Mouse (Mus musculus): Measurements from ENCODE around the gene Pitpnm1. TPM values are rescaled to one million over a fixed set of nuclear protein-coding genes. Genes with fewer than 3 reads are reported as not detected.

Pitpnm1 gene
- total and polyA plus RNA-seq, 3 experiments, result 25.3 to 51.2 TPM; not detected in 1

- Histone ChIP-seq H3K27me3 (ENCODE audit: control insufficient read depth in 1 of 2, insufficient read depth in 2 of 2, low read length in 2 of 2) (no peaks in the 10 kb centered on the region), H3K79me2 (ENCODE audit: control insufficient read depth, insufficient read depth, low read length, poor library complexity) (peaks cover 6% of the 10 kb centered on the region), H3K4me1 (ENCODE audit: control insufficient read depth in 1 of 2, insufficient read depth in 2 of 2, low read length in 2 of 2) (peaks cover 0 to 18% of the 10 kb centered on the region in 2 experiments; a peak in 3 of 4 replicates), H3K4me3 (ENCODE audit: control insufficient read depth in 1 of 2, insufficient read depth in 1 of 2, low read depth in 2 of 2, low read length in 2 of 2) (no peak overlapping the region), H3K27ac (ENCODE audit: control insufficient read depth, low read depth, low read length) (no peak overlapping the region), H3K36me3 (ENCODE audit: control insufficient read depth in 1 of 2, insufficient read depth in 2 of 2, low read length in 2 of 2) (peaks cover 0 to 4% of the 10 kb centered on the region in 2 experiments; a peak in 1 of 4 replicates), H3K9me3 (replicated peaks; ENCODE audit: insufficient read depth, low read length) (no peaks in the 10 kb centered on the region), H3K9ac (ENCODE audit: control insufficient read depth, low read depth, low read length, poor library complexity, severe bottlenecking) (no peak overlapping the region)
- DNase-seq (ENCODE audit: low read depth, low spot score), result no peak
- no peak for TF ChIP-seq POLR2A (IDR thresholded peaks at IDR 0.05; ENCODE audit: control insufficient read depth in 1 of 2, insufficient read depth in 1 of 2, low read depth in 1 of 2, low read length in 2 of 2, poor library complexity in 1 of 2)
- no peak for TF ChIP-seq MXI1 (IDR thresholded peaks at IDR 0.05; ENCODE audit: low read depth, low read length)
- TF ChIP-seq E2F4 (IDR thresholded peaks at IDR 0.05; ENCODE audit: borderline replicate concordance, low read depth, low read length), result no peak
- no peak for TF ChIP-seq RAD21 (IDR thresholded peaks at IDR 0.05; ENCODE audit: low read depth, low read length)
- TF ChIP-seq MAZ (IDR thresholded peaks at IDR 0.05; ENCODE audit: low read depth, low read length), result no peak
- no peak for TF ChIP-seq KAT2A (conservative IDR thresholded peaks at IDR 0.05; ENCODE audit: low read depth, low read length)
- TF ChIP-seq USF1 (IDR thresholded peaks at IDR 0.05; ENCODE audit: low read depth, low read length), result no peak
- no peak for TF ChIP-seq CTCF (IDR thresholded peaks at IDR 0.05 in 2 of 3, conservative IDR thresholded peaks at IDR 0.05 in 1 of 3; ENCODE audit: control insufficient read depth in 1 of 3, insufficient read depth in 1 of 3, low read depth in 2 of 3, low read length in 3 of 3, poor library complexity in 1 of 3, severe bottlenecking in 1 of 3)
- TF ChIP-seq NELFE (IDR thresholded peaks at IDR 0.05; ENCODE audit: low read depth, low read length), result no peak
These were observed 2.3 kb downstream of the Pitpnm1 start for GRCm38 (mm10) chr19:4102049-4102448.

GRCm38 (mm10) chr19:4102626-4103025 is 2.8 kb downstream of the Pitpnm1 start:
- H3K79me2 ChIP-seq (ENCODE audit: control insufficient read depth, insufficient read depth, low read length, poor library complexity), result peaks cover 6% of the 10 kb centered on the region
- H3K9ac ChIP-seq (ENCODE audit: control insufficient read depth, low read depth, low read length, poor library complexity, severe bottlenecking), result no peak overlapping the region
- DNase-seq (ENCODE audit: low read depth, low spot score), result no peak
- no peak overlapping the region for H3K27ac ChIP-seq (ENCODE audit: control insufficient read depth, low read depth, low read length)
- H3K4me1 ChIP-seq (ENCODE audit: control insufficient read depth in 1 of 2, insufficient read depth in 2 of 2, low read length in 2 of 2), result peaks cover 0 to 18% of the 10 kb centered on the region in 2 experiments; a peak in 3 of 4 replicates
- H3K4me3 ChIP-seq (ENCODE audit: control insufficient read depth in 1 of 2, insufficient read depth in 1 of 2, low read depth in 2 of 2, low read length in 2 of 2), result no peak overlapping the region
- peaks cover 0 to 4% of the 10 kb centered on the region in 2 experiments; a peak in 1 of 4 replicates for H3K36me3 ChIP-seq (ENCODE audit: control insufficient read depth in 1 of 2, insufficient read depth in 2 of 2, low read length in 2 of 2)
- H3K27me3 ChIP-seq (ENCODE audit: control insufficient read depth in 1 of 2, insufficient read depth in 2 of 2, low read length in 2 of 2), result no peaks in the 10 kb centered on the region
- no peak for TF ChIP-seq BHLHE40 (IDR thresholded peaks at IDR 0.05; ENCODE audit: borderline replicate concordance, low read depth, low read length)
- H3K9me3 ChIP-seq (replicated peaks; ENCODE audit: insufficient read depth, low read length), result no peaks in the 10 kb centered on the region

GRCm38 (mm10) chr19:4103294-4103693 is 3.5 kb downstream of the Pitpnm1 start:
- H3K9me3 ChIP-seq (replicated peaks; ENCODE audit: insufficient read depth, low read length), result no peaks in the 10 kb centered on the region
- peaks cover 6% of the 10 kb centered on the region for H3K79me2 ChIP-seq (ENCODE audit: control insufficient read depth, insufficient read depth, low read length, poor library complexity)
- no peak overlapping the region for H3K4me3 ChIP-seq (ENCODE audit: control insufficient read depth in 1 of 2, insufficient read depth in 1 of 2, low read depth in 2 of 2, low read length in 2 of 2)
- H3K9ac ChIP-seq (ENCODE audit: control insufficient read depth, low read depth, low read length, poor library complexity, severe bottlenecking), result no peak overlapping the region
- no peak for DNase-seq (ENCODE audit: low read depth, low spot score)
- H3K27me3 ChIP-seq (ENCODE audit: control insufficient read depth in 1 of 2, insufficient read depth in 2 of 2, low read length in 2 of 2), result no peaks in the 10 kb centered on the region
- peaks cover 0 to 2% of the 10 kb centered on the region in 2 experiments; a peak in 1 of 4 replicates for H3K36me3 ChIP-seq (ENCODE audit: control insufficient read depth in 1 of 2, insufficient read depth in 2 of 2, low read length in 2 of 2)
- no peak for TF ChIP-seq USF2 (IDR thresholded peaks at IDR 0.05; ENCODE audit: borderline replicate concordance in 1 of 2, insufficient read depth in 1 of 2, low read depth in 1 of 2, low read length in 2 of 2)
- peaks cover 0 to 11% of the 10 kb centered on the region in 2 experiments; a peak in 2 of 4 replicates for H3K4me1 ChIP-seq (ENCODE audit: control insufficient read depth in 1 of 2, insufficient read depth in 2 of 2, low read length in 2 of 2)
- no peak overlapping the region for H3K27ac ChIP-seq (ENCODE audit: control insufficient read depth, low read depth, low read length)
